32 mouse cellular contexts compared by ENCODE assay signal in genomic region chr5:69222608-69223007, GRCm38 (mm10).
"Had no signal": no experiment of that assay in that cellular context is flagged by ENCODE, and none has a peak within 500 bp of the region (broad histone marks: within the 10 kb centered on the region; RNA-seq: fewer than 3 reads in every experiment).

No protein-coding gene starts in this region.

- H3K4me3 ChIP-seq: limb, embryonic 10.5 days; limb, embryonic 12.5 days; limb, embryonic 13.5 days; limb, embryonic 15.5 days; liver, embryonic 12.5 days; liver, embryonic 13.5 days; liver, embryonic 15.5 days; lung, embryonic 15.5 days; megakaryocyte, embryonic 14.5 days; midbrain, embryonic 10.5 days; midbrain, embryonic 12.5 days; midbrain, embryonic 13.5 days; midbrain, embryonic 15.5 days; myocyte; neural tube, embryonic 12.5 days had no signal

- H3K9me3 ChIP-seq: limb, embryonic 10.5 days; limb, embryonic 12.5 days; limb, embryonic 13.5 days; limb, embryonic 15.5 days; liver, embryonic 12.5 days; liver, embryonic 13.5 days; liver, embryonic 15.5 days; lung, embryonic 15.5 days; megakaryocyte, embryonic 14.5 days; midbrain, embryonic 10.5 days; midbrain, embryonic 12.5 days; midbrain, embryonic 13.5 days; midbrain, embryonic 15.5 days; neural tube, embryonic 12.5 days had no signal

- H3K4me1 ChIP-seq: limb, embryonic 10.5 days; limb, embryonic 12.5 days; limb, embryonic 13.5 days; limb, embryonic 15.5 days; liver, embryonic 12.5 days; liver, embryonic 13.5 days; liver, embryonic 15.5 days; lung, embryonic 15.5 days; megakaryocyte, embryonic 14.5 days; midbrain, embryonic 10.5 days; midbrain, embryonic 12.5 days; midbrain, embryonic 13.5 days; midbrain, embryonic 15.5 days; neural tube, embryonic 12.5 days had no signal

- H3K36me3 ChIP-seq: limb, embryonic 10.5 days; limb, embryonic 12.5 days; limb, embryonic 13.5 days; limb, embryonic 15.5 days; liver, embryonic 12.5 days; liver, embryonic 13.5 days; liver, embryonic 15.5 days; lung, embryonic 15.5 days; midbrain, embryonic 10.5 days; midbrain, embryonic 12.5 days; midbrain, embryonic 13.5 days; midbrain, embryonic 15.5 days; neural tube, embryonic 12.5 days had no signal

- H3K9ac ChIP-seq: limb, embryonic 12.5 days; limb, embryonic 13.5 days; limb, embryonic 15.5 days; liver, embryonic 12.5 days; liver, embryonic 13.5 days; liver, embryonic 14.5 days; liver, embryonic 15.5 days; liver, postnatal 0 days; lung, embryonic 14.5 days; lung, embryonic 15.5 days; midbrain, embryonic 12.5 days; midbrain, embryonic 13.5 days; midbrain, embryonic 15.5 days; neural tube, embryonic 12.5 days had no signal

- H3K4me2 ChIP-seq: limb, embryonic 12.5 days; limb, embryonic 13.5 days; limb, embryonic 15.5 days; liver, embryonic 11.5 days; liver, embryonic 12.5 days; liver, embryonic 13.5 days; liver, embryonic 15.5 days; lung, embryonic 14.5 days; lung, embryonic 15.5 days; midbrain, embryonic 11.5 days; midbrain, embryonic 12.5 days; midbrain, embryonic 13.5 days; midbrain, embryonic 15.5 days; neural tube, embryonic 12.5 days had no signal

- ATAC-seq: liver, embryonic 12.5 days; liver, postnatal 0 days; lung, postnatal 0 days; midbrain, embryonic 13.5 days; midbrain, embryonic 15.5 days; midbrain, embryonic 16.5 days had no signal

- DNase-seq: left cerebral cortex, postnatal 4 days; liver; liver, embryonic 13.5 days; liver, postnatal 0 days; lung, adult 18-20 months; lung, adult 2 months; lung, embryonic 14.5 days; lung, postnatal 10 days; lung, postnatal 14 days; lung, postnatal 36 days; lung, postnatal 4 days; midbrain, embryonic 14.5 days had no signal

- H3K27me3 ChIP-seq: limb, embryonic 12.5 days; limb, embryonic 13.5 days; limb, embryonic 15.5 days; liver, embryonic 12.5 days; liver, embryonic 13.5 days; liver, embryonic 15.5 days; lung, embryonic 15.5 days; megakaryocyte, embryonic 14.5 days; midbrain, embryonic 12.5 days; midbrain, embryonic 13.5 days; midbrain, embryonic 15.5 days; neural tube, embryonic 12.5 days had no signal

- H3K27ac ChIP-seq: limb, embryonic 10.5 days; limb, embryonic 12.5 days; limb, embryonic 13.5 days; limb, embryonic 15.5 days; liver, embryonic 12.5 days; liver, embryonic 13.5 days; liver, embryonic 14.5 days; liver, embryonic 15.5 days; lung, embryonic 15.5 days; macrophage; midbrain, embryonic 10.5 days; midbrain, embryonic 12.5 days; midbrain, embryonic 13.5 days; midbrain, embryonic 15.5 days; neural tube, embryonic 12.5 days had no signal
